In the genomic region with DNA sequence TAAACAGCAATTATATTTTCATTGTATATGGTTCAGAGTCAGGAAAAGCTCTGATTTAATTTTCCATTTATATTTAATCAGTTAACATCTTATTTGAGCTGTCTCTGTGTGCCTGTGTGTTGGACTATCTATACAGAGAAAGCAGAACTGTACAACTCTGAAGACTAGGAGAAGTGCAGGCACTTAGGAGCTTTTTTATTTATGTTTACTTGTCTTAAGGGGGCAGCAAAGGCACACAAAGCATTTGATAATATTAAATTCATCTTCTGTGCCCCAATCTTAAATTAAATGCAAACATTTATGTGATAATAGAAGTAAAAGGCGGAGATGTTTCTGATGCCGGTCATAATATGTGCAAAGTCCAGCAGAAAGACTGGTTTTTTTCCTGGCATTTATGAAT, we compare ENCODE assay signal across 12 mouse cellular contexts.
DNase-seq lines count a peak whose midpoint lies in the region; ATAC-seq lines count a peak whose summit lies in the region.
"Had no signal": no experiment of that assay in that cellular context is flagged by ENCODE, and none has a peak within 500 bp of the region (broad histone marks: within the 10 kb centered on the region; RNA-seq: fewer than 3 reads in every experiment).

No protein-coding gene starts in this region.

- 0 out of 2 replicates have a peak, but pooled peaks have one; percentile 24 for ATAC-seq in hindbrain, embryonic 14.5 days (ENCODE audit: low FRiP score)
- ATAC-seq in hindbrain, embryonic 12.5 days (ENCODE audit: low FRiP score) = no peak
- ATAC-seq in midbrain, embryonic 15.5 days (replicated peaks) = peak; percentile 71
- no peak for ATAC-seq in midbrain, embryonic 11.5 days (ENCODE audit: low FRiP score)
- no peak for ATAC-seq in neural tube, embryonic 15.5 days (ENCODE audit: low FRiP score)
- ATAC-seq: inflammation-experienced regulatory T-cells, adult 6 months had no signal

- no peak overlapping the region for H3K9ac ChIP-seq in hindbrain, embryonic 14.5 days
- no peak overlapping the region for H3K9ac ChIP-seq in hindbrain, embryonic 12.5 days
- H3K9ac ChIP-seq in midbrain, embryonic 15.5 days = no peak overlapping the region
- no peak overlapping the region for H3K9ac ChIP-seq in midbrain, embryonic 11.5 days (ENCODE audit: low read length)
- no peak overlapping the region for H3K9ac ChIP-seq in neural tube, embryonic 15.5 days (replicated peaks)
- H3K9ac ChIP-seq: embryonic facial prominence, embryonic 13.5 days; liver, embryonic 14.5 days had no signal

- H3K36me3 ChIP-seq in hindbrain, embryonic 14.5 days (replicated peaks; ENCODE audit: control insufficient read depth, insufficient read depth) = no peaks in the 10 kb centered on the region
- H3K36me3 ChIP-seq in hindbrain, embryonic 12.5 days = no peaks in the 10 kb centered on the region
- H3K36me3 ChIP-seq in midbrain, embryonic 15.5 days (replicated peaks) = no peaks in the 10 kb centered on the region
- H3K36me3 ChIP-seq in midbrain, embryonic 11.5 days (ENCODE audit: control insufficient read depth, insufficient read depth, low read length) = no peaks in the 10 kb centered on the region
- H3K36me3 ChIP-seq in neural tube, embryonic 15.5 days = no peaks in the 10 kb centered on the region
- H3K36me3 ChIP-seq: embryonic facial prominence, embryonic 13.5 days had no signal

- H3K4me3 ChIP-seq in hindbrain, embryonic 14.5 days (replicated peaks; ENCODE audit: low read length) = no peak overlapping the region
- no peak overlapping the region for H3K4me3 ChIP-seq in hindbrain, embryonic 12.5 days
- no peak overlapping the region for H3K4me3 ChIP-seq in midbrain, embryonic 15.5 days
- H3K4me3 ChIP-seq in midbrain, embryonic 11.5 days (ENCODE audit: low read depth, low read length) = no peak overlapping the region
- H3K4me3 ChIP-seq in neural tube, embryonic 15.5 days (replicated peaks) = no peak overlapping the region
- H3K4me3 ChIP-seq: embryonic facial prominence, embryonic 13.5 days had no signal

- H3K27me3 ChIP-seq in hindbrain, embryonic 14.5 days (ENCODE audit: control insufficient read depth, insufficient read depth, low read length) = no peaks in the 10 kb centered on the region
- H3K27me3 ChIP-seq in hindbrain, embryonic 12.5 days = no peaks in the 10 kb centered on the region
- H3K27me3 ChIP-seq in midbrain, embryonic 15.5 days (replicated peaks) = no peaks in the 10 kb centered on the region
- no peaks in the 10 kb centered on the region for H3K27me3 ChIP-seq in midbrain, embryonic 11.5 days (ENCODE audit: control insufficient read depth, insufficient read depth, low read length)
- no peaks in the 10 kb centered on the region for H3K27me3 ChIP-seq in neural tube, embryonic 15.5 days (replicated peaks)
- H3K27me3 ChIP-seq: embryonic facial prominence, embryonic 13.5 days had no signal

- H3K4me1 ChIP-seq in hindbrain, embryonic 14.5 days (replicated peaks; ENCODE audit: control insufficient read depth, insufficient read depth, low read length) = no peaks in the 10 kb centered on the region
- H3K4me1 ChIP-seq in hindbrain, embryonic 12.5 days = no peaks in the 10 kb centered on the region
- H3K4me1 ChIP-seq in midbrain, embryonic 15.5 days = no peaks in the 10 kb centered on the region
- H3K4me1 ChIP-seq in midbrain, embryonic 11.5 days (ENCODE audit: control insufficient read depth, insufficient read depth, low read length) = no peaks in the 10 kb centered on the region
- H3K4me1 ChIP-seq in neural tube, embryonic 15.5 days = no peaks in the 10 kb centered on the region
- H3K4me1 ChIP-seq: embryonic facial prominence, embryonic 13.5 days had no signal

- peak; percentile 65 for DNase-seq in hindbrain, embryonic 14.5 days (ENCODE audit: low spot score)
- no peak for DNase-seq in midbrain, embryonic 11.5 days (ENCODE audit: low spot score, missing footprints)
- peak; percentile 40 for DNase-seq in brain, embryonic 18.5 days (ENCODE audit: low read depth, low spot score)
- no peak for DNase-seq in urinary bladder, adult 18-20 months (ENCODE audit: low spot score in 2 of 2)
- DNase-seq: cerebellum, adult 9-10 months; thymus, adult 18-20 months had no signal

- WGBS in hindbrain, embryonic 14.5 days = 68% methylated on average over 2 of the region's 2 CpGs
- WGBS in hindbrain, embryonic 12.5 days = 76% methylated on average over 2 of the region's 2 CpGs
- 61% methylated on average over 2 of the region's 2 CpGs for WGBS in midbrain, embryonic 15.5 days
- 90% methylated on average over 2 of the region's 2 CpGs for WGBS in midbrain, embryonic 11.5 days
- WGBS in neural tube, embryonic 15.5 days = 56% methylated on average over 2 of the region's 2 CpGs

- no peaks in the 10 kb centered on the region for H3K9me3 ChIP-seq in hindbrain, embryonic 14.5 days (ENCODE audit: control insufficient read depth, low read length)
- no peaks in the 10 kb centered on the region for H3K9me3 ChIP-seq in hindbrain, embryonic 12.5 days (replicated peaks)
- H3K9me3 ChIP-seq in midbrain, embryonic 15.5 days = no peaks in the 10 kb centered on the region
- H3K9me3 ChIP-seq in midbrain, embryonic 11.5 days (ENCODE audit: control insufficient read depth, low read length) = no peaks in the 10 kb centered on the region
- H3K9me3 ChIP-seq in neural tube, embryonic 15.5 days (replicated peaks) = no peaks in the 10 kb centered on the region
- H3K9me3 ChIP-seq: embryonic facial prominence, embryonic 13.5 days had no signal

- H3K27ac ChIP-seq in hindbrain, embryonic 14.5 days = no peak overlapping the region
- no peak overlapping the region for H3K27ac ChIP-seq in hindbrain, embryonic 12.5 days
- H3K27ac ChIP-seq in midbrain, embryonic 15.5 days = no peak overlapping the region
- H3K27ac ChIP-seq in midbrain, embryonic 11.5 days (ENCODE audit: low read depth, low read length) = no peak overlapping the region
- no peak overlapping the region for H3K27ac ChIP-seq in neural tube, embryonic 15.5 days (replicated peaks)
- H3K27ac ChIP-seq: embryonic facial prominence, embryonic 13.5 days; liver, embryonic 14.5 days had no signal

- H3K4me2 ChIP-seq in hindbrain, embryonic 14.5 days (replicated peaks) = no peak overlapping the region
- H3K4me2 ChIP-seq in hindbrain, embryonic 12.5 days (replicated peaks) = no peak overlapping the region
- H3K4me2 ChIP-seq in midbrain, embryonic 15.5 days = no peak overlapping the region
- no peak overlapping the region for H3K4me2 ChIP-seq in midbrain, embryonic 11.5 days
- H3K4me2 ChIP-seq in neural tube, embryonic 15.5 days = no peak overlapping the region
- H3K4me2 ChIP-seq: embryonic facial prominence, embryonic 13.5 days had no signal

Comparison
In these comparisons a context has a peak if more than half of its experiments do, and no peak if none do; other contexts are left out.
1. ATAC-seq: peak in hindbrain, embryonic 14.5 days (single experiment) and midbrain, embryonic 15.5 days (single experiment); none in hindbrain, embryonic 12.5 days (single experiment), midbrain, embryonic 11.5 days (single experiment) and neural tube, embryonic 15.5 days (single experiment).
2. DNase-seq: peak in hindbrain, embryonic 14.5 days (single experiment) and brain, embryonic 18.5 days (single experiment); none in midbrain, embryonic 11.5 days (single experiment) and urinary bladder, adult 18-20 months (0 of 2).